Mouse (Mus musculus) mesoderm, embryonic 11.5 days (tissue): Measurements from ENCODE around the gene Canx.

ENCODE experiments used
- DNase-seq: peaks from one replicate; pipeline ENCODE4 v3.0.0-alpha.2; 2012; ENCODE audit warnings: low read depth, low spot score

Canx gene

GRCm38 (mm10) chr11:50275568-50276151 is 49.8 kb downstream of the Canx start:
- DNase-seq: no peak

- no peak for DNase-seq
Observed at GRCm38 (mm10) chr11:50275077-50275476, 50.4 kb downstream of the Canx start.

- DNase-seq: no peak
Observed at GRCm38 (mm10) chr11:50272819-50273218, 52.7 kb downstream of the Canx start.

- no peak for DNase-seq
Observed at GRCm38 (mm10) chr11:50269885-50270284, 55.6 kb downstream of the Canx start.

- no peak for DNase-seq
Observed at GRCm38 (mm10) chr11:50269163-50269562, 56.3 kb downstream of the Canx start.

- no peak for DNase-seq
Observed at GRCm38 (mm10) chr11:50266997-50267396, 58.5 kb downstream of the Canx start.

GRCm38 (mm10) chr11:50265931-50266330 is 59.5 kb downstream of the Canx start:
- DNase-seq: no peak

GRCm38 (mm10) chr11:50263198-50263597 is 62.3 kb downstream of the Canx start:
- no peak for DNase-seq

- DNase-seq: no peak
Observed at GRCm38 (mm10) chr11:50262020-50262419, 63.5 kb downstream of the Canx start.

- DNase-seq: no peak
Observed at GRCm38 (mm10) chr11:50258310-50258709, 67.2 kb downstream of the Canx start.

- no peak for DNase-seq
Observed at GRCm38 (mm10) chr11:50256615-50257014, 68.9 kb downstream of the Canx start.

- no peak for DNase-seq
Observed at GRCm38 (mm10) chr11:50254010-50254580, 71.4 kb downstream of the Canx start.

GRCm38 (mm10) chr11:50253393-50253792 is 72.1 kb downstream of the Canx start:
- DNase-seq: peak; percentile 23

GRCm38 (mm10) chr11:50252684-50253265 is 72.7 kb downstream of the Canx start:
- no peak for DNase-seq

GRCm38 (mm10) chr11:50252166-50252565 is 73.3 kb downstream of the Canx start:
- peak; percentile 57 for DNase-seq

GRCm38 (mm10) chr11:50248473-50249171 is 76.9 kb downstream of the Canx start:
- DNase-seq: no peak

- DNase-seq: no peak
Observed at GRCm38 (mm10) chr11:50245269-50245668, 80.2 kb downstream of the Canx start.
